Mouse (Mus musculus) ovary, postnatal 10 days (tissue): ENCODE results near the gene Tldc2.

ENCODE experiments used
- DNase-seq: peaks from one replicate; pipeline ENCODE4 v3.0.0; 2022; ENCODE audit warnings: low spot score

Gene Tldc2

DNA sequence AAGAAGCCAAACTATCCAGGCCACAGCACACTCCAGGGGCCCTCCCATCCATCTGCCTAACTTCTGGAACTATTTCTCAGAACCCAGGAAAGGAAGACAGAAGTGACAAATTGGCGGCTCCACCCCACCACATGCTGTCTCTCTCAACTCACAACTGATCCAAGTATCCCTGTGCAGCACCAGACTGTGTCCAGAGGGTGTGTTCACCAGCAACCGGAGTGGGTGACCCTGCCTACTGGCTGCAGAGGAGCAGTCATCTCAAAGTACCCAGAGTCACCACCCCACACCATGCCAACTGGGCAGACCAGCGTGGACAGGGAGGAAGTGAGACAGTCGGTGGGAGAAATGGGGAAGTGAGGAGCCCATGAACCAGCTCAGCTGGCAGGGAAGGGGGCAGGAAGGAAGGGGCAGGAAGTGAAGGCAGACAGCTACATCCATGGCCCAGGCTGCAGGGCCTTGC lies 23.6 kb upstream of the Tldc2 start:
- no peak for DNase-seq

DNA sequence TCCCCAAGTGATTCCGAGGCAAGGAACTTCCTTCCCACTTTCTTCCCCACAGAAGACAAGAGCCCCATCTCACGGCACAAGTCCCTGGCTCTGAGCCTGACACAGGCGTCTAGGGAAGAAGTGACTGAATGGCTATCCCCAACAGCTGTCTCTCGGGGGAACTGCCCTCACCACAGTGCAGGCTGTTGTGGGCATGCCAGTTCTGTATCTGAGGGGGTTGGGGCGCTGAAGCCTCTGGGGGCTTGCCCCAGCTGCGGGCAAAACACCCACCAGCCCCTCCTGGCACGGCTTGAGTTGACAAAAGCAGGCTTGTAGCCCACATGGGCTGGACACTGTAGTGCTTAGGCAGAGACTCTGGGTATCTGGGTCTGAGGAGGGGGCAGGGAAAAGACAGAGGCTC lies 22.7 kb upstream of the Tldc2 start:
- DNase-seq, result no peak

DNA sequence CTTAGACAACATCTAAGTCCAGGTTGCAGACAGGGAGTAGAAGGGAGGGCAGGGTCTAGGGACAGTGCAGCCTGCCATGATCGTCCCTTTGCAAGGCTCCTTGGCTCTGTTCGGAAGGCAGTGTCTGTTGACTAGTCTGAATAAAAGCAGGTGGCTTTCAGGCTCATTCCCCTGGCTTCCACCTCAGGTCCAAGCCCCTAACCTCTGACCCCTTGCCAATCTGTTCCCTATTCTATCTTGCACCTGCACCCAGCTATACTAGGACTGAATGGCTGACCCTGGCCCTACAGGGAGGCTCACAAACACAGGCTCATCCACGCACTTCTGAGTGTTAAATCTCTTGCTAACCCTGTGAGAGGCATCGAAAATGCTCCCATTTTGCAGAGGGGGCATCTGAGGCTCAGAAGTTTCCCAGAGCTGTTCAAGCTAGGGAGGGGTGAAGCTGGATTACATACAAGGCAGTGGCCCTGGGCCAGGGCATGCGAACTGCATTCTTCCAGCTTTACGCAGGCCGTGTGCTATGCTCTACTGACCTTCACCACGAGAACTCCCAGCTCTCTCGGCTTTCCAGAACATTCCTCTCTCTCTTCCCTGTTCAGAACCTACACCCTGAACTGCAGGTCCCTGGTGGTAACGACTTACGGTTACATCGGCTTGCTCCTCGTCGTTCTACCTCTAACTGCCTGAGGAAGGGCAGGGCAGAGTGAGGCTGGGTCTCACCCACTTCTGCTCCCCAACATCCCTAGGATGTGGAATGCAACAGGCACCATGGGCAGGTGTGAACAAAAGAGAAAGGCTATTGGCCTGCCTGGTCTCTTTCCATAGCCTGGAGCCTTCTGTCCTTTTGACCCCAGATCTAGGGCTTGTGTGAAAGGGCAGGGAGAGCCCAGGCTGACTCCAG lies 21.6 kb upstream of the Tldc2 start:
- DNase-seq, result no peak

DNA sequence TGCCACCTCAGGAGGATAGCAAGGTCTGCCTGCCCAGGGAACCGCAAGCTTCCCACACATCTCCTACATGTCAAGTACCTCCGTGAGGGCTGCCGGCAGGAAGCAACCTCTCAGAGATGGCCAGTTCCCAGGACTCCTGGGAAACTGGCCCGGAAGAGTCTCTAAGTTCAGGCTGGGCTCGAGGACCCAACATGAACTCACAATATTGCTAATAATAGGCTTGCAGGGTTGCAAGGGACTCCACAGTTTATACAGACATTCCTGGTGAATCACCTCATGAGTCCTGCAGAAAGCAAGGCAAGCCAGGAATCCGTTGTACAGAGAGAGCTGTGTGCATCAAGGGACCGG lies 21.0 kb upstream of the Tldc2 start:
- DNase-seq, result no peak

DNA sequence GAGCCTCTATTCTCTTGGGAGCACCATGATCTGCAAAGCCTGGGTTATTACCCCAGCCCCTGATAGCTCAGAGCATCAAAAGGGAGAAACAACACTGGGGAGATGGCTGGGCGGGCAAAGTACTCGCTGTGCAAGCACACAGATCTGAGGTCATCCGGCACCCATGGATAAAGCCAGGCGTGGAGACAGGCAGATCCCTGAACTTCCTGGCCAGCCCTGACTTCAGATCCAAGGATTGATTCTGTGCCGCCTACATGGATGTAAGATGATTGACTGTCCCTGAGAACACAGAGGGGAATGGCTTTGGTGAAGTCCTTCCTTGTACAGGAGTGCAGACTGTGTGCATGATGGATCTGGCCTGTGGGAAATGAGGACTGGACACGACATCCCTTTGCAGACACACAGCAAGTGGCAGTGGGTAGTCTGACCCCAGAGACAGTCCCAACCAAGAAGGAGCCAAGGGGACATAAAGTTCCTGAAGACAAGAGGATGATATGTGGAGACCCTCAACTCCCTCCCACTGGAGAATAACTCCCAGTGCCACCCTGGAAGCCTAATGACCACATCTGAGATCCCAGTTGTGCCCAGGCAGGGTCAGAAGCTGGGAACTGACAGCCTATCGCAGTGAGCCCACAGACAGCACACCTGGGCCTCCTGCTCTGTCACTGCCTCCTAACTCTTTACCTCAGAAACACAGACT lies 20.0 kb upstream of the Tldc2 start:
- no peak for DNase-seq

DNA sequence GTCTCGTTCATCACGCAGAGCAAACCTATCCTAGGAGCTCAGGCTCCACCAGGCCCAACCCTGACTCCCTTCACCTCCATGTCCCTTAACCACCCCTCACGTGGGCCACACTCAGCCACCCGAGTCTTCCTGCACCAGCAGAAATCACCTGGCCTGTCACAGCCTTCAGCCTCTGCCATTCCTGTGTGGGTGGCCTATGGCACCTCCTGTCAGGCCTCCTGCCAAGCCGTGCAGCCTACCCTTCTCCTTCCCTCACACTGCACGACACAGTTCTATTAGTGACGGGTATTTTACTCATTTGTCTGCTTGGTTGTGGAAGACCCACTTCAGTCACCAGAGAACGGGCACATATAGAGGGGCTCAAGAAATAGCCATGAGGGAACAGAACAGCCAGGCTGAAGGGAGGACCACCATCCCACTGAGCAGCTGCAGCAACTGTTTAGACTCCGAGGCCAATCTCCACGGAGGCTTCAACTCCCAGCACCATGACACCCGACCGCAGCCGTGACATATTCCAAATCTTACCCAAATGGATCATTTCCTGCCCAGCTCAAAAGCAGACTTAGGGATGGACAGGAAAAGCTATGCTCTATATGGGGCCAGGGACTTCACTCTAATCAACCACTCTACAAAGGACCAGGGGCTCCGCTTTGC lies 18.0 kb upstream of the Tldc2 start:
- no peak for DNase-seq

DNA sequence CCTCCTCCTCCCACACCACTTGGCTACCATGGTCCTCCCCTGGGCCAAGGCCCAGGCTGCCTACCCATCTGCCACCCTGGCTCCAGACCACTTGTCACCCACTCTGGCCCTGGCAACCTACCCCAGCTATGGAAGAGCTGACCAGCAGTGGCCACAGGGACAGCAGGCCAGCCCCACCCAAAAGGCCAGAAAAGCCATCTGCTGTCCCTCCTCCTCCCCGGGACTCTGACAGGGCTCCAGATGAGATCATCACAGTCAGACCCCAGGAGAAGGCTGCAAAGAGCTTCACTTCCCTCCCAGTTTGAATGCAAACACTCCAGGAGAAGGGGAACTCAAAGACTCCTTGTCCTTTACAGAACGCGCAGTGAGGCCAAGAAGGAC lies 17.5 kb upstream of the Tldc2 start:
- DNase-seq, result no peak

DNA sequence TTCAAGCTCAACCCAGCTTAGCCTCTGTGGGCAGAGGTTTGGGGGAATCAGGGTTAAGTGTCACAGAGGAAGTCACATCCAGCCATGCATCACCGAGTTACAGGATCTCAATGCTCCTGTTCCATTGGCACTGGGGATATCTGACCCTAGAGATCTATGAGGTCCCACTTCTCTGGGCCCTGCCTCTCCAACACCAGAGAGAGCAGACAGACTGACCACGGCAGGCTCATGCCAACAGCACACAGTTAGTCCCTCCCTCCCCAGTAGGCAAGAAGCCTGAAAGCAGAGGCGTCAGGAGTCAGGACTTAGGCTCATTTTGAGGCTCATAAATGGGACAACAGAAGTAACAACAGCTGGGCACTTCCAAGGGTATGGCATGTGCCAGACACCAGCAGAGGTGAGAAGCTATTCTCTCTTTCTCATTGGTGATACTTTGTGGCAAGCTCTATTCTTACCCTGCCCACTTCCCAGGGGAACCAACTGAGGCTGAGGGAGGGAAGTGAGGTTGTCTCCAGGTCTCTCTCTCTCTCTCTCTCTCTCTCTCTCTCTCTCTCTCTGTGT lies 17.0 kb upstream of the Tldc2 start:
- no peak for DNase-seq

DNA sequence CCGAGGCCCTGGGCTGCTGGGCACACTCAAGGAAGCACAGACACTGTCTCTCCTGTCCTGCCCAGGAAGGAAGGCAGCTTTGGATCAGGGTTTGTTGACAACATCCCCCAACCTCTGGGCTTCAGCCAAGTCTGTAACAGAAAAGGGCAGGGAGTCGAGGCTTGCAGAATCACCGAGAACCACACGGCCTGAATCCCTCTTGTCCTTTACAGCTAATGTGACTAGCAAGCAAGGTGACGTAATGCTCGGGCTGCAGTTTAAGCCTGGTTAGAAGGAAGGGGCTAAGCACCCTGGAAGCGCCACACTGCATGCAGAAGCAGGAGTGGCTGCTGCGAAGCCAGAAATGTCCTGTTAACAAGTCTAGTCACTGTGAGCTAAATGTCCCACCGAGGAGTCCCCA lies 16.5 kb upstream of the Tldc2 start:
- no peak for DNase-seq

DNA sequence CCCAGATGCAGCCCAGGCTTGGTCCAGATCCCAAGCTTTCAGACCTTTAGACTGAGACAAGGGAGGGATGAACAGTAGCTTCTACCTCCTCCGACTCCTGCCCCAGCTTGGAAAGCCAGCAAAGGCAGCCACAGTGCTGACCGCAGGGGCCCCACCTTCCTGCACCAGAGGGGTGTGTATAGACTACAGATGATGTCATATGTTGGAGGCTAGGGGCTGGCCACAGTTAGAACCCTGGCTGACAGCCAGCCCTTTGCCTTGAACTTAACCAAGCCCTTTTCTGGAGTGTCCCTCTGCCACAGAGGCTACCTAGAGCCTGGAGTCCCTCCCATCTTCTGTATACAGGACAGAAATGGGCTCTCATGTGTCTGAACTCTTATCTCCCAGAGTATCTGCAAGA lies 15.3 kb upstream of the Tldc2 start:
- no peak for DNase-seq

DNA sequence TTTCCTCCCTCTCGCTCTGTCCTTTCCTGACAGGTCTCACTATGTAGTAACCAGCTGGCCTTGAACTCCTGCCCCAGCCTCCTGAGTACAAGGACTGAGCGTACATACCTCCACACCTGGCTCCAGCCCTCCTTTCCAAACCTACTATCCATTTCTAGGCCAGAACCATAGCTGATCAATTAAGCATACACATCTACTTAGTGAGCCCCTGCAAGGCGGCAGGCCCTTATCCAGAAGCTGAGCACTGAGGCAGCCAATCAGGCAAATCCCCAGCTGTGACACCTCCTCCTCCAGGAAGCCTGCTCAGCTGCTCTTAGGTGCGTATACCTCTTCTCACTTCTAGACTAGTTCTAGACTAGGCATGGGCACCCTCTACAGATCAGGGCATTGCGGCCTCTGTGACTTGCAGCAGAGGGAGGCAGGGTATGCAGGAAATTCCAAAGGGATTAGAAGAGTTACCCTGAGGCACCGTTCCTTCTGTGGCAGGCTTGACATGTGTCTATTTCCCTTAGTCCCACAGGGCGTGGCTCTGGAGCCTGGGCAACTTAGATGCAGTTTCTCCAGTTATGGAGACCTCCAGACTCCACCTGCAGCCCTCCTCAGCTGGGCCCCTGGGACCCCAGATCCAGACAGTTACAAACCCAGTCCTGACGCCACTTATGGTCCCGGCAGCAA lies 14.4 kb upstream of the Tldc2 start:
- DNase-seq, result no peak

DNA sequence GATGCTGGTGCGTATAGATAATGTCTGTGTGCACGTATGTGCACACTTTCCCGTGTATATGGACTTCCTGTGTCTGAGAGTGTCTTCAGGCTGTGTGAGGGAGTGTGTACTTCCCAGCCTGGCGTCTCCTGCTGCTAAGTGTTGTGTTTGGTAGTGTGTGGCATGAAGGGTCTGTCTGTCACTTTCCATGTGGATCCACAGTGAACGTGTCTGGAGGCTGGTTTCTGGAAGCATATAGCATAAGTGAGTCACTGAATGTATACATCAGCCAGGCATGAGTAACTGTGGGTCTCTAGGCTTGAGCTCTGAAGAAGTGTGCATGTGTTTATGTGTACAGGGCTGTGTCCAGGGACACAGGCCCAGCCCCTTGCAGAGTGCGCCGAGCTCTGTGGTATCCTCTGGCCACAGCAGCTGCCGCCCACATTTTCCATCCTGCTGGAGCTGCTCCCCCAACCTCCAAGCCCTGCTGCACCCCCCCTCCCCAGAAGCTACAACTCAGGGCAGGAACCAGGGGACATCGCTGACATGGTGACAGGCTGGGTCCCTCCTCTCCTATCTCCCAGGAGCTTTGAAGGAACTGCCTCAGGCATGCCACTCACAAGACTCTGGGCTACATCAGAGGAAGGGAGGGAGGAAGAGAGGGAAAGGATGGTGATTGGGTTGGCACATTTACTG lies 13.3 kb upstream of the Tldc2 start:
- DNase-seq, result no peak

DNA sequence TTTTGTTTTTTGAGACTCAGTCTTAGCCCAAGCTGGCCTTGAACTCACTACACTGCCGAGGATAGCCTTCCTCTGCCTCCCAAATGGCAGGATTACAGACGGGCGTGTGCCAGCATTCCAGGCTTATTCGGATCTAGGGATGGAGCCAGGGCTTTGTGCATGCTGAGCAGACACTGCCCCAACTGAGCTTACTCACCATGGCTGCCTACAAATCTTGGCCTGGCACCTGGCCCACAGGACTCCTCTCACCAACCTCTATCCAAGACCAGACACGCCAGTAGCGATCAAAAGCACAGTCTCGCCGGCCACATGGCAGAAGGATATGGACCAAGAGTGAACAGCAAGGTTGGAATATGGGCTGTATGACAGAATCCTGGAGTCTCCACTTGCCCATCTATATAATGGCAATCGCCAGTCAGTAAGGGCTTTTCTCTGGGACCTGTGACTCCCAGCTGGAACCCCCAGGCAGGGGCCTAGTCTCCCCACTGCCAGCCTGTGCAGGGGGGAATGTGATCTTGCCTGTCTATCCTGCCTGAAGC lies 12.6 kb upstream of the Tldc2 start:
- no peak for DNase-seq

DNA sequence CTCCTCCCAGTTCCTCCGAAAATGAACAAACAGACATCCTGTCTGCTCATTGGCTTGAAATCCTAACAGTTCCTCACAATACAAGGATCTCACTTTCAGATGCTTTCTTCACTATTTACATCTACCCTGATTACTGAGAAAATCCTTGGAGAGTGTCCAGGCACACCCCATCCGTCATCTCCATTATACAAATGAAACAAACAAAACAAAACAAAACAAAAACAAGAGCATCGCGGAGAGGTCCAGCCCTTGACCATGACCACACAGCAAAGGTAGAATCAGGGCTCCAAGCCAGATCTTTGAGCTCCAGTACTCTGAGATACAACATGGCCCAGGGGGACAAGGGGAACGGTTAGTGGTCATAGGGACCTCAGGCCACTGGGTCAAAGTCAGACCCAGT lies 12.1 kb upstream of the Tldc2 start:
- no peak for DNase-seq

DNA sequence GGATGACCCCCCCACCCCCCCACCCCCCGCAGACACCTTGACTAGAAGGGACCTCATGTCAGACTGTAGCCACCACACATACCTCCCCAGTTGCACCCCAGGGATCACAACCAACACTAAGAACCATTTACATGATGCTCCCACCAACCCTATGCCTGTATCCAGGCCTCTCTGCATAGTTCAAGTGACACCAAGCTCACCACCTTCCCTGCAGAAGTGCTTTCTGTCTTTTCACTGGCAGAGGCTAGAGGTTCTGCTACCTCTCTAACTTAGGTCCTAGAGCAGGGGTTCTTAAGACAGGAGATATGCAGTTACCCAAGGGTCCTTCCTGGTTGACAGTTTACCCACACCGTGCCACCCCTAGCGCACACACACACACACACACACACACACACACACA lies 11.6 kb upstream of the Tldc2 start:
- DNase-seq, result no peak

DNA sequence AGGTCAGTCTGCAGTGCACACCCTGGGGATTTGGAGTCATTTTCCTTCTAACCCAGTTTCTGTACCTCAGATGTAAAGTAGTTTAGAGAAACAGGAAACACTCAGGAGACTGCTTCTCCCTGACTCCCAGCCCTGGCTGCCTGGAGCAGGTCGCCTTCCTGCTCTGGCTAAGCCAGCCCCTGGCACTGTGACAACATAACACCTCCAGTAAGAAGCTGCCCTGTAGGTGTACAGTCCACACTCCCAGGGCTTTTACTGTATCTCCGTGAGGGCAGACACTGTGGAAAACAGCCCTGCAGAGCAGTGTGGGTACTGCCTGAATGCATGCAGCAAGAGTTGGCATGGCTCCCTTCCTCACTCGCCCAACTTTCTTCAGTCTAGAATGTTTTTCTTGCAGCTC lies 11.2 kb upstream of the Tldc2 start:
- DNase-seq, result no peak

DNA sequence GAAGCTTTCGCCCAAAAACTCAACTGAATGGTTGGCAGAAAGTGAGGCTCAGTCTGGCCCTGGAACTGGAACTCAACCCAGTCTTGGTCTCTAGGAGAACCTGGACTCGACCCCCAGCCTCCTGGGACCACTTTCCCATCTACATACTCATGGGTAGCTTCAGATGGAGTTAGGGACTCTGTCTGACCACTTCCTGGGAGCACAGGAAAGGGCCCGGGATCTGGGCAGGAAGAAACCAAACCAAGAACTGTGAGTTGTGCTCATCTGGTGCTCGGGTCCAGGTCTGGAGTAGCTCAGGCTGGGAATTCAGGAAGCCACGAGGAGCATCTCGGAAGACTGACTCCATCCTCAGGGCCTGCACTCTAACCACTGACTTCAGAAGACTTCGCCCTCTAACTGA lies 10.3 kb upstream of the Tldc2 start:
- no peak for DNase-seq

DNA sequence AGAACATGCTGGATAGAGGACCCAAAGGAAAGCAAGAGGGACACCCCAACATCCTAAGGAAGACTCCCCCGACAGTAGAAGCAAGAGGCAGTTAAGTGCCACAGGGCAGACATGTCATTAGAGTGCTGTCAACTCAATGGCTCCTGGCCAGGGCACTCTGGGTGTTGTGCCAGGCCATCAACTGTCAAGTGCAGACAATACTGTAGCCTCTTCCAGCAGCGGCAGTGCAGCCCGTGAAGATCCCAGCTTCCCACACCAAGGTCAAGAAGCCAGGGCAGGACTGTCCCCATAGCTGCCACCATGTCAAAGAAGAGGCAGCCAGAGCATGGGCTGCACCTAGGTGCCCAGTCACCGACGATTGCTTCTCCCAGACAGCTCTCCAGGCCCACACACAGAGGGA lies 9.7 kb upstream of the Tldc2 start:
- DNase-seq, result no peak

DNA sequence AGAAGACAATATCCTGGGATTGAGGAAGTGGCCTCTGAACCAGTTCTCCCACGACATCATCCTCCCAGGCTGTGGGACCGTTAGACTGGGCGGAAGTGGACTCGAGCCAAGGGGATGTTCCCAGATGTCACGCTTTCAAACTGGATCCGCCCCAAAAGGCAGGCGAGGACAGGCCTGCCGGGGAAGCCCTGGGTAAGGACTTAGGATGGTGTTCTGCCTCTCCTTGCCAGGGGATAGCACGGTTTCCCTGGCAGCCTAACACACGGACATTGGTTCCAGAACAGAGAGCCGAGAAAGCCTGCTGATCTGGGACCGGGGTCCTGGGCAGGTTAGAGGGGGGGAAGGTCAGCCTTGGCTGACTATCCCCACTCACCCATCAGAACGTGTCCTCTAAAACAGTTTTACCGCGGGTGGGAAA lies 9.2 kb upstream of the Tldc2 start:
- peak; percentile 68 for DNase-seq

DNA sequence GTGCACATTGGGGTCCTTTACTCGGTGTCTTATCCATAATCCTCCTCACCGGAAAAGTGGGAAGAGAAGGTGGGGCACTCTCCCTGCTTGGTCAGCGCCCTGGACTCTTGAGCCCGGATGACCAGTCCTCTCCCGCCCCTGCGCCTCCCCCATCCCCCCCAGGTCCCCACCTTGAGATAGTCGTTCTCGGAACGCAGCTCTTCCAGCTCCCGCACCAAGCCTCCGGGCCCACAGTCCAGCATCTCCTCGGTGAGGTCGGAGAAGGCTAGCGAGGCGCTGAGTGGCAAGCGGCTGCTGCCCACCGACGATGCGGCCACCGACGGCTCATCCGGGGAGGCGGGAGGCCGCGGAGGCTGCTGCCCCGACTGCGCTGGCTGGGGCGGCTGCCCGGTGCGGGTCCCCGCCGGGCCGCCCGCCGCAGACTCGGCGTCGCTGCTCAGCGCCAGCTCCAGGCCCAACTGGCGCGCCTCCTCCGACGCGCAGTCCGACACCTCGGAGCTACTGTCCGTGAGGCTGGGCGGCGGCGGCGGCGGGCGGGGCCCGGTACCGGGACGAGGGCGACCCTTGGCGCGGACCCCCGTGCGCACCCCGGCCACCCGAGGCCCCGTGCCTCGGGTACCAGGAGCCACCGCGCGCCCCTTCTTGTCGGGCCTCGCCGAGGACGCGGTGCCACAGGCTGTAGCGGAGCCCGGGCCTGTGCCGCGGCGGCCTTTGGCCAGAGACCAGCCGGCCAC lies 8.6 kb upstream of the Tldc2 start:
- DNase-seq, result no peak
